Mouse (Mus musculus) frontal cortex, postnatal 25 days (tissue): Measurements from ENCODE around the gene Camk1d.

ENCODE experiments used
- DNase-seq, 2 experiments: peaks; one replicate each; pipeline ENCODE4 v3.0.0; 2022; ENCODE audit warnings: low spot score in 2 of 2

The Camk1d gene

GRCm38 (mm10) chr2:5661946-5662345 lies 52.4 kb downstream of the Camk1d start:
- no peak for DNase-seq

- no peak for DNase-seq
These were observed 56.3 kb downstream of the Camk1d start for GRCm38 (mm10) chr2:5658000-5658399.

- DNase-seq = no peak
These were observed 58.0 kb downstream of the Camk1d start for GRCm38 (mm10) chr2:5656326-5656725.

- DNase-seq = no peak
These were observed 62.2 kb downstream of the Camk1d start for GRCm38 (mm10) chr2:5652071-5652470.

- no peak for DNase-seq
These were observed 62.9 kb downstream of the Camk1d start for GRCm38 (mm10) chr2:5651285-5651870.

- no peak for DNase-seq
These were observed 65.1 kb downstream of the Camk1d start for GRCm38 (mm10) chr2:5649226-5649625.

- no peak for DNase-seq
These were observed 65.6 kb downstream of the Camk1d start for GRCm38 (mm10) chr2:5648764-5649163.

- no peak for DNase-seq
These were observed 68.0 kb downstream of the Camk1d start for GRCm38 (mm10) chr2:5646322-5646721.

- DNase-seq = no peak
These were observed 68.7 kb downstream of the Camk1d start for GRCm38 (mm10) chr2:5645584-5645983.

GRCm38 (mm10) chr2:5643937-5644336 lies 70.4 kb downstream of the Camk1d start:
- no peak for DNase-seq

- DNase-seq = no peak
These were observed 71.1 kb downstream of the Camk1d start for GRCm38 (mm10) chr2:5643226-5643625.

- no peak for DNase-seq
These were observed 71.7 kb downstream of the Camk1d start for GRCm38 (mm10) chr2:5642624-5643023.

GRCm38 (mm10) chr2:5641678-5642077 lies 72.6 kb downstream of the Camk1d start:
- no peak for DNase-seq

GRCm38 (mm10) chr2:5640586-5640985 lies 73.7 kb downstream of the Camk1d start:
- no peak for DNase-seq

GRCm38 (mm10) chr2:5636801-5637742 lies 77.2 kb downstream of the Camk1d start:
- DNase-seq = peak in 1 of 2 experiments; percentile 39

- no peak for DNase-seq
These were observed 82.0 kb downstream of the Camk1d start for GRCm38 (mm10) chr2:5632355-5632684.

- no peak for DNase-seq
These were observed 82.5 kb downstream of the Camk1d start for GRCm38 (mm10) chr2:5631676-5632354.

GRCm38 (mm10) chr2:5630710-5631109 lies 83.6 kb downstream of the Camk1d start:
- no peak for DNase-seq

GRCm38 (mm10) chr2:5624379-5624778 lies 89.9 kb downstream of the Camk1d start:
- no peak for DNase-seq

GRCm38 (mm10) chr2:5618361-5618896 lies 95.9 kb downstream of the Camk1d start:
- no peak for DNase-seq

- peak in 1 of 2 experiments; percentile 48 for DNase-seq
These were observed 99.4 kb downstream of the Camk1d start for GRCm38 (mm10) chr2:5614896-5615295.

- DNase-seq = no peak
These were observed 100.0 kb downstream of the Camk1d start for GRCm38 (mm10) chr2:5614308-5614705.
